Mouse (Mus musculus) midbrain, postnatal 0 days (tissue): ENCODE results near the gene Synj2. TPM values are rescaled to one million over a fixed set of nuclear protein-coding genes. Genes with fewer than 3 reads are reported as not detected.

Experiments used
- ATAC-seq: fragments of 200-750 bp; cut with Nextera tagmentation; 2 replicates; pipeline ENCODE4 v1.8.0; 2017; ENCODE audit warnings: moderate number of reproducible peaks, mild to moderate bottlenecking, moderate TSS enrichment, moderate library complexity; ENCODE audit not compliant: low FRiP score
- DNase-seq: peaks from one replicate; pipeline ENCODE4 v3.0.0-alpha.2; 2015; ENCODE audit warnings: low spot score
- H3K27ac ChIP-seq: fragments of 300-500 bp; sonication (generic); 2 replicates; pipeline ENCODE4 v1.5.1; 2014; ENCODE audit warnings: low read depth, mild to moderate bottlenecking, low read length, mixed read lengths
- H3K27me3 ChIP-seq: fragments of 300-500 bp; sonication (generic); 2 replicates; pipeline ENCODE4 v1.6.1; 2014; ENCODE audit warnings: low read length, control low read depth, mixed read lengths; ENCODE audit not compliant: insufficient read depth
- H3K36me3 ChIP-seq: fragments of 300-500 bp; sonication (generic); 2 replicates; pipeline ENCODE4 v1.6.1; 2014; ENCODE audit warnings: low read length, control low read depth, mixed read lengths; ENCODE audit not compliant: insufficient read depth
- H3K4me1 ChIP-seq: fragments of 300-500 bp; sonication (generic); 2 replicates; pipeline ENCODE4 v1.6.1; 2014; ENCODE audit warnings: mild to moderate bottlenecking, control low read depth, antibody characterized with exemption, low read length, mixed read lengths; ENCODE audit not compliant: insufficient read depth
- H3K4me2 ChIP-seq: fragments of 300-500 bp; sonication (generic); 2 replicates; pipeline ENCODE4 v1.6.1; 2014; ENCODE audit warnings: low read depth, mild to moderate bottlenecking, low read length, mixed read lengths; ENCODE audit not compliant: poor library complexity, severe bottlenecking
- H3K4me3 ChIP-seq: fragments of 300-500 bp; sonication (generic); 2 replicates; pipeline ENCODE4 v1.5.1; 2014; ENCODE audit warnings: low read depth, mild to moderate bottlenecking, low read length, moderate library complexity
- H3K9ac ChIP-seq: fragments of 300-500 bp; sonication (generic); replicated peaks from 2 replicates; pipeline ENCODE4 v1.6.1; 2014; ENCODE audit warnings: mild to moderate bottlenecking, low read length, moderate library complexity, mixed read lengths; ENCODE audit not compliant: poor library complexity, severe bottlenecking
- H3K9me3 ChIP-seq: fragments of 300-500 bp; sonication (generic); 2 replicates; pipeline ENCODE4 v1.6.1; 2016; ENCODE audit warnings: low read length, control low read depth
- CTCF ChIP-seq: IDR thresholded peaks from 2 replicates; pipeline ENCODE4 v1.5.1; 2016; ENCODE audit warnings: antibody characterized with exemption, mild to moderate bottlenecking
- WGBS: fragments of 180-500 bp; shearing (Covaris S2); extraction: QIAGEN DNeasy Blood & Tissue Kit; methylation state at CpG from one replicate; pipeline ENCODE4 v1.1.7; 2014; 5-methylcytosine and 5-hydroxymethylcytosine counted together
- polyA plus RNA-seq: library from polyadenylated mRNA; unstranded; fragments of >200 nt; fragmentation: Nextera tagmentation; extraction: Ambion mirVana; gene quantifications from 2 replicates; pipeline ENCODE4 v1.2.1, GENCODE M21; 2015
- total RNA-seq: library from RNA; depleted of rRNA; stranded (reverse); fragments of >200 nt; gene quantifications from 2 replicates; pipeline ENCODE4 v1.2.3, GENCODE M21; 2014

Gene Synj2
- total and polyA plus RNA-seq, 2 experiments from 2014 or later: 2.3 to 3.1 TPM

- Histone ChIP-seq H3K4me3 (no peak overlapping the region), H3K27ac (no peak overlapping the region), H3K4me1 (no peaks in the 10 kb centered on the region), H3K27me3 (no peaks in the 10 kb centered on the region), H3K9ac (no peak overlapping the region), H3K36me3 (peaks cover 15% of the 10 kb centered on the region), H3K4me2 (no peak overlapping the region), H3K9me3 (no peaks in the 10 kb centered on the region)
- DNase-seq: no peak
- no peak for TF ChIP-seq CTCF
- no peak for ATAC-seq
- 89% methylated on average over 7 of the region's 7 CpGs for WGBS
Measured at GRCm38 (mm10) chr17:5926710-5927109, 14.4 kb upstream of the Synj2 start.

- H3K4me1 ChIP-seq: no peaks in the 10 kb centered on the region
Measured at GRCm38 (mm10) chr17:5929031-5929430, 12.0 kb upstream of the Synj2 start.

GRCm38 (mm10) chr17:5932161-5932560 is 8.9 kb upstream of the Synj2 start:
- H3K4me2 ChIP-seq: no peak overlapping the region
- DNase-seq (no peak), ATAC-seq (no peak)
- H3K4me3 ChIP-seq: no peak overlapping the region
- H3K27ac ChIP-seq: no peak overlapping the region
- H3K36me3 ChIP-seq: peaks cover 4% of the 10 kb centered on the region
- no peaks in the 10 kb centered on the region for H3K27me3 ChIP-seq
- WGBS: 90% methylated on average over 5 of the region's 5 CpGs
- H3K9ac ChIP-seq: no peak overlapping the region
- H3K9me3 ChIP-seq: no peaks in the 10 kb centered on the region
- TF ChIP-seq CTCF: no peak
- 0 out of 2 replicates have a peak, but pooled peaks cover 3% of the 10 kb centered on the region for H3K4me1 ChIP-seq

More at GRCm38 (mm10) chr17:5929031-5929430, 12.0 kb upstream of the Synj2 start:
- Histone ChIP-seq H3K9me3 (no peaks in the 10 kb centered on the region), H3K9ac (no peak overlapping the region), H3K4me3 (no peak overlapping the region), H3K4me2 (no peak overlapping the region), H3K36me3 (peaks cover 15% of the 10 kb centered on the region), H3K27ac (no peak overlapping the region), H3K27me3 (no peaks in the 10 kb centered on the region)
- no peak for ATAC-seq
- WGBS: 85% methylated on average over 6 of the region's 6 CpGs
- no peak for TF ChIP-seq CTCF
- no peak for DNase-seq

GRCm38 (mm10) chr17:5934554-5935324 is 6.3 kb upstream of the Synj2 start:
- WGBS: under 1% methylated on average over 30 of the region's 30 CpGs
- H3K27ac ChIP-seq: 0 out of 2 replicates have a peak overlapping the region, but pooled peaks have one; percentile 12

GRCm38 (mm10) chr17:5935680-5936079 is 5.4 kb upstream of the Synj2 start:
- H3K9me3 ChIP-seq: no peaks in the 10 kb centered on the region
- WGBS: 63% methylated on average over 3 of the region's 3 CpGs
- no peak overlapping the region for H3K4me3 ChIP-seq
- no peak for TF ChIP-seq CTCF
- peaks cover 4% of the 10 kb centered on the region for H3K36me3 ChIP-seq
- peaks cover 9% of the 10 kb centered on the region; the same call in 1 of the 2 replicates for H3K27me3 ChIP-seq
- H3K4me1 ChIP-seq: 0 out of 2 replicates have a peak, but pooled peaks cover 3% of the 10 kb centered on the region
- no peak overlapping the region for H3K9ac ChIP-seq
- ATAC-seq (no peak), DNase-seq (no peak)
- no peak overlapping the region for H3K27ac ChIP-seq
- H3K4me2 ChIP-seq: no peak overlapping the region

More at GRCm38 (mm10) chr17:5934554-5935324, 6.3 kb upstream of the Synj2 start:
- Histone ChIP-seq H3K27me3 (peaks cover 4% of the 10 kb centered on the region; the same call in 1 of the 2 replicates), H3K9me3 (no peaks in the 10 kb centered on the region), H3K9ac (peak overlapping the region; percentile 57), H3K4me1 (0 out of 2 replicates have a peak, but pooled peaks cover 3% of the 10 kb centered on the region), H3K4me2 (peak overlapping the region; percentile 85), H3K36me3 (peaks cover 4% of the 10 kb centered on the region), H3K4me3 (peak overlapping the region; percentile 41)
- DNase-seq (peak; percentile 69), ATAC-seq (peak; percentile 49; the same call in 1 of the 2 replicates)
- TF ChIP-seq CTCF: no peak

GRCm38 (mm10) chr17:5936276-5936675 is 4.8 kb upstream of the Synj2 start:
- no peak overlapping the region for H3K9ac ChIP-seq
- H3K4me3 ChIP-seq: no peak overlapping the region
- peaks cover 9% of the 10 kb centered on the region; the same call in 1 of the 2 replicates for H3K27me3 ChIP-seq
- no peak overlapping the region for H3K27ac ChIP-seq
- no peak overlapping the region for H3K4me2 ChIP-seq
- H3K36me3 ChIP-seq: peaks cover 1% of the 10 kb centered on the region
- no peak for DNase-seq
- TF ChIP-seq CTCF: no peak
- no peaks in the 10 kb centered on the region for H3K9me3 ChIP-seq
- 0 out of 2 replicates have a peak, but pooled peaks cover 5% of the 10 kb centered on the region for H3K4me1 ChIP-seq
- no peak for ATAC-seq
- 53% methylated on average over 14 of the region's 14 CpGs for whole genome bisulfite sequencing
